Mouse (Mus musculus) bone marrow, adult 2 months (tissue): ENCODE results near the gene 4921517D22Rik.

ENCODE experiments used
- CTCF ChIP-seq: fragments of 200-500 bp; IDR thresholded peaks from 2 replicates; pipeline ENCODE4 v1.5.1; 2011; ENCODE audit warnings: low read length, control low read depth; ENCODE audit not compliant: control insufficient read depth, insufficient read depth
- POLR2A ChIP-seq: fragments of 200-500 bp; IDR thresholded peaks from 2 replicates; pipeline ENCODE4 v1.6.1; 2011; ENCODE audit warnings: low read depth, mild to moderate bottlenecking, control low read depth, low read length, borderline replicate concordance; ENCODE audit not compliant: control insufficient read depth

- TF ChIP-seq CTCF (no peak), POLR2A (no peak)
These were observed 40.8 kb downstream of the 4921517D22Rik start for GRCm38 (mm10) chr13:59653136-59653535.
